Mouse (Mus musculus) small intestine, adult 2 months (tissue): ENCODE results near the gene Gucy1b2. TPM values are rescaled to one million over a fixed set of nuclear protein-coding genes. Genes with fewer than 3 reads are reported as not detected.

Source experiments
- H3K27ac ChIP-seq: fragments of 200-500 bp; 2 replicates; pipeline ENCODE4 v1.5.1; 2012; ENCODE audit warnings: low read depth, low read length, control low read depth, inconsistent platforms; ENCODE audit not compliant: insufficient read depth
- H3K27me3 ChIP-seq: fragments of 200-500 bp; 2 replicates; pipeline ENCODE4 v1.6.1; 2012; ENCODE audit warnings: mild to moderate bottlenecking, moderate library complexity, low read length, inconsistent platforms; ENCODE audit not compliant: control insufficient read depth, insufficient read depth
- H3K36me3 ChIP-seq: fragments of 200-500 bp; 2 replicates; pipeline ENCODE4 v1.6.1; 2012; ENCODE audit warnings: mild to moderate bottlenecking, low read length, control low read depth, inconsistent platforms; ENCODE audit not compliant: control insufficient read depth, insufficient read depth
- H3K4me1 ChIP-seq: fragments of 200-500 bp; 2 replicates; pipeline ENCODE4 v1.6.1; 2012; ENCODE audit warnings: low read length, inconsistent platforms, mixed read lengths; ENCODE audit not compliant: control insufficient read depth, insufficient read depth, insufficient read length
- H3K4me3 ChIP-seq: fragments of 200-500 bp; 2 replicates; pipeline ENCODE4 v1.5.1; 2012; ENCODE audit warnings: low read depth, mild to moderate bottlenecking, control low read depth, inconsistent platforms, low read length, moderate library complexity
- CTCF ChIP-seq: fragments of 200-500 bp; IDR thresholded peaks from 2 replicates; pipeline ENCODE4 v1.5.1; 2012; ENCODE audit warnings: low read depth, mild to moderate bottlenecking, control low read depth, inconsistent platforms, low read length, moderate library complexity, mixed read lengths; ENCODE audit not compliant: insufficient replicate concordance, insufficient read length; ENCODE audit errors: extremely low read depth
- POLR2A ChIP-seq: fragments of 200-500 bp; IDR thresholded peaks from 2 replicates; pipeline ENCODE4 v1.6.1; 2012; ENCODE audit warnings: low read depth, mild to moderate bottlenecking, control low read depth, inconsistent platforms, low read length, moderate library complexity
- WGBS: fragments of 180-500 bp; shearing (Covaris S2); methylation state at CpG from one replicate; pipeline ENCODE4 v1.1.7; 2018; 5-methylcytosine and 5-hydroxymethylcytosine counted together
- polyA plus RNA-seq: library from polyadenylated mRNA; depleted of rRNA; stranded (reverse); fragments of >200 nt; gene quantifications from 2 replicates; pipeline ENCODE4 v1.2.3, GENCODE M21; 2012

Gucy1b2 gene
- polyA plus RNA-seq, 1 experiment, result not detected

DNA sequence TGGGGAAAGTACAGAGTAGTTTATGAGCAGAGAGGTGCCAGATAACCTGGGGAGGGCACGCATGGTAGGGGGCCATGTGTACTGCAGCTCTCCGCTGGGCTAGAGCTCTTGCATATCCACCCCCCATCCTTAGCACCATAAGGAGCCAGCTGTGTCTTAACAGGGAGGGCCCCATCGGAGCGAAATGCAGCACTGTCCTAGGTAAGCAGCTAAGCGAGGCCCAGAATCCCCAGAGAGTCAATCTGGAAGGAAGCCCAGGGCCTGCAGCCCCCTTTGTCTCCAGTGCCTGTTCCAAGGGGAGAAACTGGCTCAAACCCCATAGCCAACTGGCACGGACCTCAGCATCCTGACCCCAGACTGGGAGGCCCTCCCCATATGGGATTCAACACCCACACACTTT, 23.3 kb upstream of the Gucy1b2 start:
- Histone ChIP-seq H3K27ac (no peak overlapping the region), H3K4me3 (no peak overlapping the region), H3K27me3 (no peaks in the 10 kb centered on the region), H3K4me1 (no peaks in the 10 kb centered on the region), H3K36me3 (no peaks in the 10 kb centered on the region)
- WGBS, result 50% methylated on average over 6 of the region's 6 CpGs
- no peak for TF ChIP-seq CTCF
- TF ChIP-seq POLR2A, result no peak

DNA sequence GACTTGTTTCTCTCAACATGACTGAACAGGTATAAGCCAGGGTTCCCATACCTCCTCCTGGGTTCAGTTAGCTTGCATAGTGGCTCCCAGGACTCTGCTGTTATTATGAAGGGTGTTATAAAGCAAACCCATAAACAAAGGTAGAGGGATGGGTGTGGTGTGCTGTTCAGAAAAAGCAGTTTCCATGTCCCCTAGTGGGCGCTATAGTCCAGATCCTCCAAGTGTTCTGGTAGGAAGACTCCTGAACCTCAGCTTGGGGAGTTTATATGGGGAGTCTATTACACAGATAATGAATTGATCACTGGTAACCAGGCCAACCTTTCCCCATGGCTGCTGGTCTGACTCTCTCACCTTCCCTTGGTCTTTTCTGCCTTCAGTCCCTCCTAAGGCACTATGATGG, 18.4 kb upstream of the Gucy1b2 start:
- WGBS, result 56% methylated on average over 1 of the region's 1 CpGs
- H3K27me3 ChIP-seq, result no peaks in the 10 kb centered on the region
- no peaks in the 10 kb centered on the region for H3K36me3 ChIP-seq
- no peak overlapping the region for H3K27ac ChIP-seq
- TF ChIP-seq CTCF (no peak), POLR2A (no peak)
- no peak overlapping the region for H3K4me3 ChIP-seq
- H3K4me1 ChIP-seq, result no peaks in the 10 kb centered on the region

DNA sequence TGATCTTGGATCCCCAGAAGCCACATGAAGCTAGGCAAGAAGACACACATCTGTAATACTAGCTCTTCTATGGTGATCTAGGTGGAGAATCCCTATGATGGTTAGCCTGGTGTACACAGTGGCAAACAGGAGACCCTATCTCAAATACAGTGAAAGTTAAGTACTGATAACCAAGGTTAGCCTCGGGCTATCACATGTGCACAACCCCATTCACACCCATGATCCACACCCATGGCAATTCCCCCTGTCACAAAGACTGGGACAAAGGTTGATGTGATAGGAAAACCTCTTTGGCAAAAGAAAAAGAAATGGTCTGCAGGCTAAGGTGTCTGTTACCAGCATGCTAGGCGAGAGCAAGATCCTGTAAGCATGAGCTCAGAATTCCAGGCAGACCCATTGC, 16.0 kb upstream of the Gucy1b2 start:
- 32% methylated on average over 2 of the region's 2 CpGs for WGBS
- no peak for TF ChIP-seq CTCF
- no peak for TF ChIP-seq POLR2A
- H3K4me1 ChIP-seq, result no peaks in the 10 kb centered on the region
- no peak overlapping the region for H3K4me3 ChIP-seq
- no peaks in the 10 kb centered on the region for H3K27me3 ChIP-seq
- no peak overlapping the region for H3K27ac ChIP-seq
- no peaks in the 10 kb centered on the region for H3K36me3 ChIP-seq

DNA sequence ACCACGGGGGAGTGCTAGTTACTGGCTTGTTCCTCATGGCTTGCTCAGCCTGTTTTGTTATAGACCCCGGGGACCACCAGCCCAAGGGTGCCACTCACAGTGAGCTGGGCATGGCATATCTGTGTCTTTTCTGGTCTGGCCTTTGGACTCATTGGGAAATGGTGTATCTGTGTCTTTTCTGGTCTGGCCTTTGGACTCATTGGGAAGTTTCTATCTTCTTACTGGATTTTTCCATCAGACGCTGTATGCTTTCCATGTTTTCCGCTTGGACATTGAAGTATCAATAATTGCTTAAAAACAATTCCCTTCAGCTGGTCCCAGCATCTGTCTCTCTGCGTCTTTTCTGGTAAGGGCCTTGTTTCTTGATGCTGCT, 12.7 kb upstream of the Gucy1b2 start:
- Histone ChIP-seq H3K27me3 (no peaks in the 10 kb centered on the region), H3K36me3 (no peaks in the 10 kb centered on the region), H3K27ac (no peak overlapping the region), H3K4me3 (no peak overlapping the region), H3K4me1 (no peaks in the 10 kb centered on the region)
- TF ChIP-seq CTCF (no peak), POLR2A (no peak)
- WGBS, result 78% methylated on average over 5 of the region's 5 CpGs

DNA sequence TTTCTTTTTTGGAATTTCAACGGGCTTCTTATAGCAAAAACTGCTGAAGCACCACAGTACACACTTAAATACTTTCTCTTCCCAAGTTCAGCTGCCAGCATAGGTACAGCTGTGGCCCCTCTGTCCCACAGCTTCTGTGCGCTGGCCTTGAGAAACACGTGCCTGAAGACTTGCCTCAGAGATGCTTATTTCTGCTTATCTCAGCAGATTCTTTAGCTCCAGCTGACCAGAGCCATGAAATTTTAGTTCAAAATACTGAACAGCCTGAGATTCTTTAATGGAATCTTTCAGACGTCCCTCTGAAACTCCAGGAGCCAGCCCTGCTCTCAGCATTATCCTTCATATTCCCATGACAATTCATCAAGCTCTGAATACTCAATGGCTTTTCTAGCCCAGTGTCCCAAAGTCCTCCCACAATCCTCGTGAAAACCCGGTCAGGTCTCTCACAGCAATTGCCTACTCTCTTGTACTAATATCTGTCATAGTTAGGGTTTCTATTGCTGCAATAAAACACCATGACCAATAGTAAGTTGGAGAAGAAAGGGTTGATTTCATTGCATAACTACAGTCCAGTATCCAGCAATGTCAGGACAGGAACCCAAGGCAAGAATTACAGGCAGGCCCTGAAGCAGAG, 12.1 kb upstream of the Gucy1b2 start:
- Histone ChIP-seq H3K27ac (no peak overlapping the region), H3K4me1 (no peaks in the 10 kb centered on the region), H3K4me3 (no peak overlapping the region), H3K27me3 (no peaks in the 10 kb centered on the region), H3K36me3 (no peaks in the 10 kb centered on the region)
- TF ChIP-seq POLR2A (no peak), CTCF (no peak)
- WGBS, result 49% methylated on average over 6 of the region's 6 CpGs

DNA sequence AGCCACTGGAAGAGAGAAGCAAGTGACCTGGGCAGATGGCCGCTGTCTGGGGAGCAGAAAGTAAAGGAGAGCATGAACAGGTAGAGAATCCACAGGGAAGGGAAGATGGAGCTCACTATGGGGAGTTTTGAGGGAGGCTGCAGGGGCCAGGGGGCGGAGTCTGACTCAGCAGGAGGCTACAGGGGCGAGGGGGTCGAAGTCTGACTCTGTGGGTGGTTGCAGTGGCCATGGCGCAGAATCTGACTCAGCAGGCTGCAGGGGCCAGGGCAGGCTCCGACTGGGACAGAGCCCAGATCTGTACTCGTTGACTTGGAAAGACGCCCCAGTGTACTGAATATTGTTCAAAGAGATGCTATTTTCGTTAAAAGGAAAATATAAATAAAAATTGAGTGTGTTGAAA, 8.9 kb upstream of the Gucy1b2 start:
- Histone ChIP-seq H3K4me3 (no peak overlapping the region), H3K27ac (no peak overlapping the region), H3K36me3 (no peaks in the 10 kb centered on the region), H3K27me3 (no peaks in the 10 kb centered on the region), H3K4me1 (no peaks in the 10 kb centered on the region)
- 22% methylated on average over 9 of the region's 9 CpGs for WGBS
- TF ChIP-seq CTCF (no peak), POLR2A (no peak)

DNA sequence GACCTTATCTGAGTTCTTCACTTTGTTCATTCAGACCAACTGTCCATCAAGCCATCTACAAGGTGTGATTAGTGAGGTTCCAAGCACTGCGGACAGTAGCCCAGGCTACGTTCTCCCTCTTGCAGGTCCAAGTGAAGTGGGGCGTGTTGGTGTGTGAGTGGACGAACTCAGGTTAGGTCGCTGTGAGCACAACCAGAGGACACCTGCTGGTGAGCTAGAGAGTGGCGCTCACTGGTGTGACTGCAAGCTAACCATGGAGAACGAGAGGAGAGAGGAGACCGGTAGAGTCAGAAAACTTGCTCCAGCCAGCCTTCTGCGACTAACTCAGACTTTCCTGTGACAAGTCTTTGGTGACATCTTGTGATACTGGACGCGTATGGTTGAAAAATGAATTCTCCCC, 3.5 kb upstream of the Gucy1b2 start:
- 51% methylated on average over 11 of the region's 11 CpGs for WGBS
- TF ChIP-seq CTCF (no peak), POLR2A (no peak)
- no peak overlapping the region for H3K27ac ChIP-seq
- H3K4me3 ChIP-seq, result no peak overlapping the region
- no peaks in the 10 kb centered on the region for H3K4me1 ChIP-seq
- 0 out of 2 replicates have a peak, but pooled peaks cover 2% of the 10 kb centered on the region for H3K27me3 ChIP-seq
- no peaks in the 10 kb centered on the region for H3K36me3 ChIP-seq
